Mouse (Mus musculus): ENCODE measurements around the gene Dcbld1. TPM values are rescaled to one million over a fixed set of nuclear protein-coding genes. Genes with fewer than 3 reads are reported as not detected.

Dcbld1 gene
- polyA plus RNA-seq, 1 experiment = 4.2 TPM

- TF ChIP-seq TCF12 (IDR thresholded peaks at IDR 0.05; ENCODE audit: insufficient read depth, poor library complexity, severe bottlenecking) (no peak), SRF (IDR thresholded peaks at IDR 0.05; ENCODE audit: control insufficient read depth, insufficient read length, low read depth) (no peak), CEBPB (IDR thresholded peaks at IDR 0.05; ENCODE audit: insufficient read depth, poor library complexity, severe bottlenecking) (no peak), E2F4 (IDR thresholded peaks at IDR 0.05; ENCODE audit: insufficient read depth) (no peak)
- Histone ChIP-seq H3K79me2 (ENCODE audit: control insufficient read depth, insufficient read depth) (no peaks in the 10 kb centered on the region), H3K4me2 (ENCODE audit: low read depth) (no peak overlapping the region)
Measured at GRCm38 (mm10) chr10:52253426-52253825, 20.0 kb downstream of the Dcbld1 start.

GRCm38 (mm10) chr10:52257768-52258167, 24.3 kb downstream of the Dcbld1 start:
- Histone ChIP-seq H3K4me3 (no peak overlapping the region), H3K27me3 (ENCODE audit: control insufficient read depth, insufficient read depth, insufficient read length) (no peaks in the 10 kb centered on the region), H3K79me2 (ENCODE audit: control insufficient read depth, insufficient read depth) (no peaks in the 10 kb centered on the region), H3K36me3 (ENCODE audit: control insufficient read depth, insufficient read depth) (no peaks in the 10 kb centered on the region), H3K4me2 (ENCODE audit: low read depth) (no peak overlapping the region), H3ac (ENCODE audit: control insufficient read depth, insufficient read length) (no peak overlapping the region)
- TF ChIP-seq CEBPB (IDR thresholded peaks at IDR 0.05; ENCODE audit: insufficient read depth, poor library complexity, severe bottlenecking) = no peak
- TF ChIP-seq USF1 (IDR thresholded peaks at IDR 0.05; ENCODE audit: low read depth) = no peak
- TF ChIP-seq E2F4 (IDR thresholded peaks at IDR 0.05; ENCODE audit: insufficient read depth) = no peak
- no peak for TF ChIP-seq TCF3 (IDR thresholded peaks at IDR 0.05; ENCODE audit: insufficient read length, low read depth)
- no peak for TF ChIP-seq MAX (IDR thresholded peaks at IDR 0.05; ENCODE audit: low read depth)

More at GRCm38 (mm10) chr10:52253426-52253825, 20.0 kb downstream of the Dcbld1 start:
- no peaks in the 10 kb centered on the region for H3K27me3 ChIP-seq (ENCODE audit: control insufficient read depth, insufficient read depth, insufficient read length)
- no peak overlapping the region for H3K4me3 ChIP-seq
- H3K36me3 ChIP-seq (ENCODE audit: control insufficient read depth, insufficient read depth) = no peaks in the 10 kb centered on the region
- no peak overlapping the region for H3ac ChIP-seq (ENCODE audit: control insufficient read depth, insufficient read length)

GRCm38 (mm10) chr10:52258180-52258948, 24.9 kb downstream of the Dcbld1 start:
- Histone ChIP-seq H3K4me3 (no peak overlapping the region), H3K4me2 (ENCODE audit: low read depth) (no peak overlapping the region), H3ac (ENCODE audit: control insufficient read depth, insufficient read length) (no peak overlapping the region), H3K36me3 (ENCODE audit: control insufficient read depth, insufficient read depth) (no peaks in the 10 kb centered on the region), H3K27me3 (ENCODE audit: control insufficient read depth, insufficient read depth, insufficient read length) (no peaks in the 10 kb centered on the region), H3K79me2 (ENCODE audit: control insufficient read depth, insufficient read depth) (no peaks in the 10 kb centered on the region)
- no peak for TF ChIP-seq POLR2A (IDR thresholded peaks at IDR 0.05; ENCODE audit: insufficient read length, low read depth)
- TF ChIP-seq TCF3 (IDR thresholded peaks at IDR 0.05; ENCODE audit: insufficient read length, low read depth) = no peak
- TF ChIP-seq CEBPB (IDR thresholded peaks at IDR 0.05; ENCODE audit: insufficient read depth, poor library complexity, severe bottlenecking) = no peak
- no peak for TF ChIP-seq MYOD1 (IDR thresholded peaks at IDR 0.05; ENCODE audit: control insufficient read depth in 1 of 3, insufficient read length in 2 of 3, low read depth in 2 of 3)
- TF ChIP-seq E2F4 (IDR thresholded peaks at IDR 0.05; ENCODE audit: insufficient read depth) = no peak
- no peak for TF ChIP-seq MAX (IDR thresholded peaks at IDR 0.05; ENCODE audit: low read depth)
- no peak for TF ChIP-seq MYOG (IDR thresholded peaks at IDR 0.05; ENCODE audit: control insufficient read depth in 1 of 3, insufficient read depth in 1 of 3, insufficient read length in 2 of 3, low read depth in 2 of 3)
- TF ChIP-seq SRF (IDR thresholded peaks at IDR 0.05; ENCODE audit: control insufficient read depth, insufficient read length, low read depth) = no peak
- TF ChIP-seq TCF12 (IDR thresholded peaks at IDR 0.05; ENCODE audit: insufficient read depth, poor library complexity, severe bottlenecking) = no peak
- TF ChIP-seq USF1 (IDR thresholded peaks at IDR 0.05; ENCODE audit: low read depth) = no peak
- no peak for TF ChIP-seq POLR2AphosphoS2 (IDR thresholded peaks at IDR 0.05; ENCODE audit: insufficient read length, low read depth)
- no peak for TF ChIP-seq REST (IDR thresholded peaks at IDR 0.05; ENCODE audit: insufficient read depth, insufficient read length)

GRCm38 (mm10) chr10:52260209-52260608, 26.8 kb downstream of the Dcbld1 start:
- no peak for TF ChIP-seq USF1 (IDR thresholded peaks at IDR 0.05; ENCODE audit: low read depth)
- H3K4me3 ChIP-seq = no peak overlapping the region
- H3ac ChIP-seq (ENCODE audit: control insufficient read depth, insufficient read length) = no peak overlapping the region
- H3K27me3 ChIP-seq (ENCODE audit: control insufficient read depth, insufficient read depth, insufficient read length) = no peaks in the 10 kb centered on the region
- H3K36me3 ChIP-seq (ENCODE audit: control insufficient read depth, insufficient read depth) = no peaks in the 10 kb centered on the region
- no peak overlapping the region for H3K4me2 ChIP-seq (ENCODE audit: low read depth)
- no peaks in the 10 kb centered on the region for H3K79me2 ChIP-seq (ENCODE audit: control insufficient read depth, insufficient read depth)

- H3K4me3 ChIP-seq = no peak overlapping the region
- no peaks in the 10 kb centered on the region for H3K27me3 ChIP-seq (ENCODE audit: control insufficient read depth, insufficient read depth, insufficient read length)
- no peak overlapping the region for H3ac ChIP-seq (ENCODE audit: control insufficient read depth, insufficient read length)
- no peaks in the 10 kb centered on the region for H3K36me3 ChIP-seq (ENCODE audit: control insufficient read depth, insufficient read depth)
- TF ChIP-seq E2F4 (IDR thresholded peaks at IDR 0.05; ENCODE audit: insufficient read depth) (no peak), MAX (IDR thresholded peaks at IDR 0.05; ENCODE audit: low read depth) (no peak), MYOD1 (IDR thresholded peaks at IDR 0.05; ENCODE audit: control insufficient read depth in 1 of 3, insufficient read length in 2 of 3, low read depth in 2 of 3) (no peak), TCF3 (IDR thresholded peaks at IDR 0.05; ENCODE audit: insufficient read length, low read depth) (no peak), SRF (IDR thresholded peaks at IDR 0.05; ENCODE audit: control insufficient read depth, insufficient read length, low read depth) (no peak), POLR2A (IDR thresholded peaks at IDR 0.05; ENCODE audit: insufficient read length, low read depth) (no peak), REST (IDR thresholded peaks at IDR 0.05; ENCODE audit: insufficient read depth, insufficient read length) (no peak)
- no peaks in the 10 kb centered on the region for H3K79me2 ChIP-seq (ENCODE audit: control insufficient read depth, insufficient read depth)
- H3K4me2 ChIP-seq (ENCODE audit: low read depth) = no peak overlapping the region
Measured at GRCm38 (mm10) chr10:52264162-52264561, 30.7 kb downstream of the Dcbld1 start.

Data from myocyte (in vitro differentiated cells).